Mouse (Mus musculus) kidney, adult 2 months (tissue): Measurements from ENCODE around the gene Dbndd2.

Source experiments
- CTCF ChIP-seq: fragments of 200-500 bp; conservative IDR thresholded peaks from 2 replicates; pipeline ENCODE4 v1.5.1; 2011; ENCODE audit warnings: low read depth, mild to moderate bottlenecking, control low read depth, low read length, moderate library complexity, mixed read lengths; ENCODE audit not compliant: insufficient read depth, insufficient read length
- POLR2A ChIP-seq: fragments of 200-500 bp; IDR thresholded peaks from one replicate; pipeline ENCODE4 v1.6.1; 2011; ENCODE audit warnings: low read depth, low read length, control low read depth

- TF ChIP-seq CTCF (no peak), POLR2A (no peak)
These were observed 30.0 kb downstream of the Dbndd2 start for GRCm38 (mm10) chr2:164515897-164516296.
